Mouse (Mus musculus): ENCODE data around the gene Teddm3.
"Not testable (repeated sequence)": the region's sequence is repeated elsewhere in the genome, so short reads cannot be mapped to it uniquely, and the experiment has no call there.

The Teddm3 gene

DNA sequence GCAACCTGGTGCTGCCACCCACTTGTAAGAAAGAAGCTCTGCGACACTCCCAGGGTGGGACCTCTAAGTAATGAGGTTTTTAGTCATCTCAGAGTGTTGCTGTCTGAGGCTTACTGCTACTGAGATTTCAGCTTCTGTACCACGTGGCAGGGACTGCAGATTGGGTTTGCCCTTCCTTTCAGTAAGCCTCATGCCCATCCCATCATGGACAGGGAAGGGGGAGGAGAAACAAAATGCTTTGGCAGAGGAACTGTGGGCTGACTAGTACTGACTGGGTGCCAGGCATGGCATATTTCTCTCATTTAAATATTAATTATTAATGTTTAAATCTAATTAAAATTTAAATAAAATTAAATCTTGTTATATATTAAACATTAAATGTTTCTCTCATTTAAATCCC lies at the start of gene Teddm3:
Gene Teddm3, minus strand, starts transcription at position 101 of the 400 bp plus-strand sequence.
- not testable (repeated sequence) for DNase-seq (ENCODE audit: low read depth, low spot score)

DNA sequence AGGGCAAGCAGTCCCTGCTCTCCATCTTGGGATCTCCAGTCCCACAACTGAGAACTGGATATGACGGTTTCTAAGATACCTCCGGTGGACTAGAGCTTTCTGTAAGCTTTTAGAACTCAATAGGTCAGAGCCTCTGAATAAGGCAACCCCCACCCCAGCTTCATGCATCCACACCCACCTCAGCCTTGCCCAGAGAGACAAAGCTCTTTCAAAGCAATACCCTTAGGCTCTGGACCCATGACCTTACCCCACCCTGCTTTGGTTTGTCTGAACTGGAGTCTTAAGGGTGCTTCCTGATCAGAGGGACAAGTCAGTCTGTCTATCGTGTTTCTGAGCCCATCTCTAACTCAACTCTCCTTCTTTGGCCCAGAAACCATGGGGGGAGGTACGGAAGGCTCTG lies 48.9 kb upstream of the Teddm3 start:
- DNase-seq (ENCODE audit: low read depth, low spot score), result no peak

DNA sequence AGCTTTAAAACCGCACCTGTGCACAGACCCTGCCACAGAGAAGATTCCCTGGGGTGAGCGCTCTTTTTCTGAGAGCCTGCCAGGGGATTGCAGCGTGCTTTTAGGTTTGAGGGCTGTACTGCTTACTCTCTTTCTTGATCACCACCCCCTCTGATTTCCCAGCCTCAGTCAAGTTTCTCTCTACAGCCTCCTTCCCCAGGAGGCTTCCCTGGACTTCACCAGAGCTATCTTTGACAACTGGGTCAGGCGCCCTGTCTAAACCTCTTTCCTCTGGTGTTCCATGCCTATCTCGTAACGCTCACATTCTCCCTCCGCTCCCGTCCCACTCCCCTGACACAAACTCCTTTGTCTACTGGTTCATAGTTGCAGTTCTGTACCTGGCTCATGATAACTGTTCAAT lies 45.6 kb upstream of the Teddm3 start:
- DNase-seq (ENCODE audit: low read depth, low spot score), result no peak

DNA sequence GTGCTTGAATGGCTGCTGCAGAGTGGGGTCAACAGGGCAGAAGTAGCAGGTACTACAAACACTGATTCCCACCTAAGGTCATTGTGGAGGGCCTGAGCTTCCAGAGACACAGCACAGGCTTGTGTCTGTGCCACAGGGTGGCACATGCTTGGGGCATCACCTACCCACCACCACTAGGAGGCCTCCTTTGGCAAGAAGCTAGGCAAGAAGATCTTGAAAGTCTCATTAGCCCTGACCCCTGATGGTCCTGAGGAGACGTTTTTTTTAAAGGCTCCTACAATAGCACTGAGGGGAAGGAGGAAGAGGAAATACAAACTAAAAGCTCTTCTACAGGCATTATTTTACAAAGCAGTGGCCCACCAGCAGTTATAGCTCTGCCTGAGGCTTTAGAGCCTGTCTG lies 44.7 kb upstream of the Teddm3 start:
- DNase-seq (ENCODE audit: low read depth, low spot score), result no peak

DNA sequence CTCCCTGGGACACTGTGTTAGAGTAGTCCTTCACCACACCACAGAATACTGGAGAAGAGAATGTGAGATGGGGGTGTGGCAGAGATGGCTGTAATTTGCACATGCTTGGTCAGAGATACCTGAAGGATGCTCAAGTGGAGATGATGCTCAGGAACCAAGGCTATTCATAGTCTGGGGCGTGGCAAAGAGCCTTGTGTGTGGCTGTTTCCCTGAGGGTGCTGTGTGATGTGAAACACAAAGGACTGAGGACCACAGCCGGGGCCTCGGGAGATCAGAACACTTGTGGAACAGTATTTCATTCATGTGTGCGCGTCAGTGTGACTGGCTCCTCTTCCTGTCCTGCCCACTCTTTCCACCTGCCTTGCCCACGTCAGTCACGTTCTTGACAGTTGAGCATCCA lies 44.2 kb upstream of the Teddm3 start:
- no peak for DNase-seq (ENCODE audit: low read depth, low spot score)

DNA sequence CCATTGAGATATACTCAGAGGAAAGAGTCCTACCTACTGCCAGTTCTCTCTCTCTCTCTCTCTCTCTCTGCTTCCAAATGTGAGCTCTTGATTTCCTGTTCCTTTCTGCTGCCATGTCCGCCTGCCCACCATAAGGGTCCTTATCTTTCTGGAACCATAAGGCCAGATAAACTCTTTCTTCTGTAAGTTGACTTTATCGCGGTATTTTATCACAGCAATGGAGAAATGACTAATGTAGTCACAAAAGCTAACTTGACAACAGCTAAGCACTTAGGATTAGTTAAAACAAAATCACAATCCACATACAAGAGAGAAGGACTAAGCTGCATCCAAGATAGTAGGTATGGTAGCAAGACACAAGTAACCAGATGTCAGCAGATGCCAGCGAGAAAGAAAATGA lies 43.7 kb upstream of the Teddm3 start:
- DNase-seq (ENCODE audit: low read depth, low spot score), result no peak

DNA sequence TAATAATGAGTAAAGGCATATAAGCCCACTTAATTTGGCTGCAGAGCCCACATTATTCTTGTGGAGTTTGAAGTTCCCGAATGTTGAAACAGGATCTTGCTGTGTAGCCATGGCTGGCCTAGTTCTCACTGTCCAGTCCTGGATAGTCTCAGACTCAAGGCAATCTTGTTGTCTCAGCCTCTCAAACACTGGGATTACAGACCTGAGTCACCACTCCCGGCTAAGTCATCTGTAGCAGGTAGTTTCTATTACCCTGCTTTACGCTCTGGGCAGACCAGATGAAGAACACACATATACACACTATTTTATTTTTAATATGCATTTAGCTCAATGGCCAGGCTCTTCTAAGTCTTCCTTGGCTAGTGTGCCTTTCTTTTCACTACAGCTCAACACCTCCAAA lies 42.8 kb upstream of the Teddm3 start:
- DNase-seq (ENCODE audit: low read depth, low spot score), result no peak

DNA sequence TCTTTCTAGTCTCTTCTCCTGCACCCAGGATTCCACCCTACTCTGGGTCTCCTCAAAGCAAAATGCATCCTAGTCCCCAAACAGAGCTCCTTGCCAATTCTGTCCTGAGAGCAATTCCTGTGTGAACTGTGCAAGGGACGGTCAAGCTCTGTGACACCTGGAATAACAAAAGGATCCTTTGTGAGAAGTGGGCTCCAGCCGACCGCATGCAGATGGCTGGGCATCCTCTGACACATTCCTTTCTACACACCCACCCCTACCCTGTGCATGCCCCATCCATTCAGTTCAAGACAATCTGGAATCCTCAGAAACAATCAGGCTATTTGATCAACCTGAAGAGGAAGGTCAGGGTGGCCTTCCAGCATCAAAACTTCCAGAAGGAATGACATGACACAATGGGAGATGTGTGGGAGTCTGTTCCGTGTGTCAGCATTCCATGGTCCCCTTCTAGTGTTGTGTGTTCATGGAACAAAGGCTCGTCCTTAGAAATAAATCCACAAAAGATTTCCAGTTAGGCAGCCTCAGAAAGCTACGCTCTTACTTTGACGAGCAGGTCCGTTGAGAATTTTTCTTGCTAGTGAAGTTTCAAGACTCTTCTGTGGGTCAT lies 41.6 kb upstream of the Teddm3 start:
- no peak for DNase-seq (ENCODE audit: low read depth, low spot score)

DNA sequence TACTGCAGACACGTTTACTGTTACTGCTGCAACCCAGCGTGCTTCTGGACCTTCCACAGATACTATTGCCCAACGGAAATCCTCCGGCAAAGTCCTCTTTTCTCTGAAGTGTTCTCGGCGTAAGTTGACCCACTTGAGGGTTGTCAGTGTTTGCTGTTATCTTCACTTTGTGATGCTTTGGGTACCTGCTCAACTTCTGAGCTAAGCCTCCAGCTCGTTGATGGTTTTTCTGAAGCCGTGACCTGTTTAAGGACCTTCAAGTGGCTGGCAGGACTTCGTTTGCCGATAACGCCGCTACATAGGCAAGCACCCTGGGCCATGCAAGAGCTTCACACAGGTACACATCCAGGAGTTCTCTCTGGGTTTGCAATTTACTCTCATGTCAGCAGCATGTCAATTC lies 40.4 kb upstream of the Teddm3 start:
- DNase-seq (ENCODE audit: low read depth, low spot score), result no peak

DNA sequence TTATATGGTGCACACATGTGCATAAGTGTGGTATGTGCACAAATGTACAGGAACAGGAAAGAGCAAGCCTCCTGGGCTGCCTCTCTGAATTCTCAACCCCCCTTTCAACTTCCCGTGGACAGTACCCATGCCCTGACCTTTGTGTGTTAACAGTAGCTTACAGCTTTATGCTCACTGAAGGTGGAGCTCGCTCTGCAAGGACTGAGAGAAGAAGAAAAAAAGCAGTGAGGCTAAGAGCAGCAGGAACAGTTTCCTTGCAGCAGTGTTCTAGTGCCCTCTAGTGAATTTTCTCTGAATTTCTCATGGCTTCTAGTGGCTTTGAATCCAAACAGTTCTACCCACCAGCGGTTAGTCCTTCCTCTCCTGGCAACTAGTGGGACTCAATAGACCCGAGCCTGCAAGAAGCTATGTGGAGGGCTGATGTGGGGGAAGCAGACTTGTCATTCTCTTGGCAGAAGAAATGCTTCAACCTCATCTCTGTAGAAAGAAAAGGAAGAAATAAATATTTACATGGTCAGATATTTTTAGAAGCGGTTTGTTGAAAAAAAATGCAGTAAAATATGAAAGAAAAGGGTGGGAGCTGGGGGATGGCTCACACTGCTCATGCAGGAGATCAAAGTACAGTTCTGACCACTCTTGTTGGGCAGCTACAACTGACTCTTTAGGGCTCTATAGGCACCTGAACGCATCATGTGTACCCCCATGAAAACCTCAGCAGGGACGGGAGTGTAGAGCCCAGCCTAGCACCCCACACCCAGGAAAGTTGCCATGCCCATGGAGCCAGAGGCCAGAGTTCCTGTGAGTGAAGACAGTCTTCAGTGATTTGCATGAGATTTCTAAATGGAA lies 38.9 kb upstream of the Teddm3 start:
- peak; percentile 66 for DNase-seq (ENCODE audit: low read depth, low spot score)

DNA sequence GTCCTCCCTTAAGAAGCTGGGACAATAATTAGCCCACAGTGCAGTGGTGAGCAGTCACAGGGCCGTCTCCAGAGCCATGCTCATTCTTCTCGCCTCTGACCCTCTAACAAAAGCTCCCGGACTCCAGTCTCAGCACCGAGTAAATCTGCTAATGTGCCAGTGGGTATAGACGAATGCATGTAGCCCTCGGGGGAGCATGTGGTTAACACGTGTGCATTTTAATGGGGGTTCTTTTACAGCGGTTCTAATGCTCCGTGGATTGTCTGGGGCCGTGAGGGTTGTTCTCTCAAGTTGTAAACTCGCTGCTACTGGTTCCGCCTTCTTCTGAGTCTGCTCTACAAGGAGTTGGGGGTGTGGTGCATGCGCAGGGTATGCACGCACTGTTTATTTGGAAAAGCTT lies 37.8 kb upstream of the Teddm3 start:
- DNase-seq (ENCODE audit: low read depth, low spot score), result no peak

DNA sequence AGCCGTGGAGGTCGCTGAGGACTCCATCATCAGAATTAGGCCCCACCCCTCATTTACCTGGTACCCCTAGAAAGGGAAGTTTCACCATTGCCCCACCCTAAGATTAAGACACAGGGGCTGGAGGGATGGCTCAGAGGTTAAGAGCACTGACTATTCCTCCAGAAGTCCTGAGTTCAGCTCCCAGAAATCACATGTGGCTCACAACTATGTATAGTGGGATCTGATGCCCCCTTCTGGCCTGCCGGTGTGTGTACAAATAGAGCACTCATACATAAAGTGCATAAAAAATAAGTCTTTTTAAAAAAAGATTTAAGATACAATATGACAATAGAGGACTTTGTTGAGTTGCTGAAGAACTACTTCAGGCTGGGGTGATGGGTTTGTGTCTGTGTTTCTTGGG lies 34.5 kb upstream of the Teddm3 start:
- DNase-seq (ENCODE audit: low read depth, low spot score), result no peak

DNA sequence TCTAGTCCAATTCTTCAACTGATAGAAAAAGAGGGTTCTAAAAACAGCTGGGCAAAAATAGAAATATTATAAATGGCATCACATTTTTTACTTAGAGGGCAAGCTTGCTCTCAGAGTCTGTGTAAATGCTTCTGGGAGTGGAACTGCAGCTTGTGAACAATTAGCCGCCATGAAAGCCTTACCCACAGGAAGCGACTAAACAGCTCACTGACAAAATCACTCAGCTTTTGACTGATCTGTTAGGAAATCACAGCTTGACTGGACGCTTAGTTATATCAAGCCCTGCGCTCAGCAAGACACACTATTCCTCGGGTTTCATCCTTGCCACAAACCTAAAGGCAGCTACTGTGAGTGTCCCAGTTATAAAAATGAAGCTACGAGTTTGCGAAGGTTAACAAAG lies 33.8 kb upstream of the Teddm3 start:
- DNase-seq (ENCODE audit: low read depth, low spot score), result no peak

DNA sequence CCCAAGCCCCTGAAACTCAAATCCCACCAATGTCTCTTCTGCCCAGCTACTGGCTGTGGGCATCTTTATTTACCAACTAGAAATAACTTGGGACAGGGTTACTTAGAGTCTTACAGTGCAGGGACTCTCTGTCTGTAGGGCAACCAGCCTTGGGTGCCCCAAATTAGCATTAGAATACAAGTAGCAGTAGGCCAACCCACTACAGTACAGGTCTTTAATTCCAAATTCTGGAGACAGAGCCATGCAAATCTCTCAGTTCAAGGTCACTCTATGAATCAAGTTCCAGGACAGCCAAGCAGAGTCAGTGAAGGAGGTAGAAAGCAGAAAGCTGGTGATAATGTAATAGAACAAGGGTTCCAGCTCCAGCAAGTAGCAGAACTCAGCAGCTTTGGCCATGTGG lies 30.9 kb upstream of the Teddm3 start:
- no peak for DNase-seq (ENCODE audit: low read depth, low spot score)

DNA sequence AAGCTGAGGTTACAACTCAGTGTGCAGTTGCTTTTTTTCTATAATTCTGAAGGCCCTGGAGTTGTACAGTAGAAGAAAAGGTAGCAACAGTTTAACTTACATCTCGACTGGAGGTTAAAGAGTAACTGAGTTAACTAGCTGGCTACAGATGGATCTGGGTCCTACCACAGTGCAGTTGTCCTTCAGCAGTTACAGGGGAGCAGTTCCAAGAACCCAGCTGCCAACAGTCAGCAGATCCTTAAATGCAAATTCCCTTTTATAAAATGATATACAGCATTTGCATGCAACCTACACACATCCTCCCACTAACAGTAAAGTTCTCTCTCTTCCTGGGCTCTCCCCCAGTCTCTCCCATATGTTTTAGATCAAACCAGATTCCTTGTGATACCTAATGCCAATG lies 28.3 kb upstream of the Teddm3 start:
- no peak for DNase-seq (ENCODE audit: low read depth, low spot score)

DNA sequence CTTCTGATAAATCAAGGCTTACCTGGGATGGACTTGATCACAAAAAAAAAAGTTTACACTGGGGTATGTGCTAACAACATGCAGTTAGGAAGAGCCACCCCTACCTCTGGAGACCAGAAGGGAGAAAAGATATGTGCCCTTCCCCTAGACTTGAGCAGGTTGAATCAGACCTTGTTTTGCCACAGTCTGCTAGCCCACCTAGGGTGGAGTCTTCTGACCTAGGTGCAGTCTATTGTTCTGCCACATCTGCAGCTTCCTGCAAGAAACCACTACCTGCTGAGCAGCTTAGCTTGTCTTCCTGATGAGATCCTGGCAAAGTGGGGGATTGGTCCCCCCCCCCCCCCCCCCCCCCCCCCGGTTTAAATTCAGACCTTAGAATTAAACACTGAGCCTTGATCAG lies 21.4 kb upstream of the Teddm3 start:
- no peak for DNase-seq (ENCODE audit: low read depth, low spot score)

DNA sequence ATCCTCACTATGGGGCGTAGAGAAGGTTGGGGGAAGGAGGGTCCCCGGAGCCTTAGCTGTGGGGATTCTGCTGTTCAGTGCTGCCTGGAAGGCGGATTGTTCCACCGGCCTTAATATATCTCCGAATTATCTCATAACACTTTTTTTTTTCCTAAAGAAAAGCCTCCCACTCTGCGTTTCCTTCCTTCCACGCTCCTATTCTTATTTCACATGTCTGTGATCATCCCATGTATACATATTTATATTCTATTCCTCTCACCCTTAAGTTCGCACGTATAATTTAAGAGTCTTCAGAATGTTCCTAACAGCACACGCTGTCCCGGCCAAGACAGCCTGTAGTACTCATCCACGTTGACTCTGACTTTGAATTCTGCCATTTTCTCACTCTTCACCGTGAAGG lies 14.9 kb upstream of the Teddm3 start:
- DNase-seq (ENCODE audit: low read depth, low spot score), result no peak

DNA sequence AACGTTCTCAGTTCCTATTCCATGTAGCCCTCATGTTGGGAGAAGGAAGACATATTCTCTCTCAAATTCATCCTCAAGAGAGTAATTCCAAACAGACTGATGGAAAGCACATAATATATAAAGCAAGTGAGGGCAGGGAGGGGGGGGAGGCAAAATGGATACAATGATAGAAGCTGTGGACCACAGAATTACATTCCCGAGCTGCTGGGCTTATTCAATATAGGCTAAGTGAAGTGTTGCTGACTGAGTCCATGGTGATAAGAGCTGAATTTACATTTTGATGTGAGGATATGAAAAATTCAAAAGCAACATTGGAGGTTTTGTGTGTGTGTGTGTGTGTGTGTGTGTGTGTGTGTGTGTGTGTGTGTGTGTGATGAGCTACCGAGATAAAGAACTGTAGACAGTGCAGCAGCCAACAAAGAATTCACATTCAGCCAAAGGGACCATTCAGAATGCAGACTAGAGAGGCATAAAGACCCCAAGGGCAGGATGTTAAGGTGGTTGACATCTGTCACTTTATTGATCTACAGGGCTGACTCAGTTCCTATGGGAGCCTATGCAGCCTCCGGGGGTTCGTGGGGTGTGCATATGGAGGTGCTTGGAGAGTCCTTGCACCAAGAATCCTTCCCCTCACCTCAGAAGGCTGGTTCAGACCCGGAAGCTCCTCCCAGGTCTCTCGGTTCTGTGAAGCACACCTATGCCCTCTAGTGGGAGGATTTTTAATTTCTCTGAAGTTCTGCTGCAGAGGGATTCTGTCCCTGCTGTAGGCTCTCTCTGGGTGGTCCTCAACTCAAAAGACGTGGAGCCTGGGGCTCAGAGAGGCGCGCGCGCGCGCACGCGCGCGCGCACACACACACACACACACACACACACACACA lies 11.8 kb upstream of the Teddm3 start:
- DNase-seq (ENCODE audit: low read depth, low spot score), result not testable (repeated sequence)

DNA sequence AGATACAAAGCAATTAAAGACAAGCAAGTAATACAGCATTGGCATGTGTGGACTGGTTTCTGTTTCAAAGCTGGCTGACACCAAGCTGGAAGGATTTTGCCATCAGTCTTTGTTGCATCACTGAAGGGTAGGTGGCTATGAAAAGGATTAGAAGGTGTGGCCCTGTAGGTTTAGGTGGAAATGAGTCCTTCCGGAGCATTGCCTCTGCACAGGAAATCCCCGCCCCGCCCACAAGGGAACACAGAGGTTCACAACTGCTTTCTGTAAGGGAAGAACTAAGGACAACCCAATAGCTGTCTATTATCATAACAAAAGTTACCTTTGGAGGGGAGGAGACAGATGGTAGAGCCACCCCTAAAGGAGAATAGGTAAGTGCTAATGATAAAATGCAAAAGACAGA lies 9.6 kb upstream of the Teddm3 start:
- not testable (repeated sequence) for DNase-seq (ENCODE audit: low read depth, low spot score)

DNA sequence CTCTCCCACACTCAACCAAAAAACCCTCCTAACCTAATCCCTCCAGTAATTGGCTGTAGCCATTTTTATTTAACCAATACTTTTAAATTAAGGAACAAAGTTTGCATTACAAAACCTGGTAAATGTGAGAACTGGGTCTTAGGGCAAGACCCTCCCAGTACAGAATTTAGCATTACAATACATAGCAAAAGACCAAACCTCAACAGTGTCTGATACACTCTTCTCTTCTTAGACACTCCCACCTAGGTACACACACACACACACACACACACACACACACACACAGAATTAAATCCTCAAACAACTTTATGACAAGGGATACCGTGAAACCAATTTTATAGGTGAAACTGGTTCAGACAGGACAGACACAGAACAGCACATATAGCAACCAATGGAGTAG lies 5.4 kb upstream of the Teddm3 start:
- not testable (repeated sequence) for DNase-seq (ENCODE audit: low read depth, low spot score)

DNA sequence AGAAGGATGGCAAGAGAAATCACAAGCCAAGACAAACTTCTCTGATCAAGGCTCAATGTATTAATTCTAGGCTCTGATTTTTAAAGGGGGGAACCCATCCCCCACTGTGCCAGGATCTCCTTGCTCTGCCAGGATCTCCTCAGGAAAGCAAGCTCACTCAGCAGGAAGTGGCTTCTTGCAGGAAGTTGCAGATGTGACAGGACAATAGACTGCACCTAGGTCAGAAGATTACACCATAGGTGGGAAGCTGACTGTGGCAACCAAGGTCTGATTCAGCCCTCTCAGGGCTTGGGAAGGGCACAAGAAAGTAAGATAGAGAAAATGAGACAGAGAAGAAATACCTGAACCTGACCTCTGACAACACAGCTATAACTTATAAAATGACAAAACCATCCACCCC lies 2.5 kb upstream of the Teddm3 start:
- DNase-seq (ENCODE audit: low read depth, low spot score), result not testable (repeated sequence)

DNA sequence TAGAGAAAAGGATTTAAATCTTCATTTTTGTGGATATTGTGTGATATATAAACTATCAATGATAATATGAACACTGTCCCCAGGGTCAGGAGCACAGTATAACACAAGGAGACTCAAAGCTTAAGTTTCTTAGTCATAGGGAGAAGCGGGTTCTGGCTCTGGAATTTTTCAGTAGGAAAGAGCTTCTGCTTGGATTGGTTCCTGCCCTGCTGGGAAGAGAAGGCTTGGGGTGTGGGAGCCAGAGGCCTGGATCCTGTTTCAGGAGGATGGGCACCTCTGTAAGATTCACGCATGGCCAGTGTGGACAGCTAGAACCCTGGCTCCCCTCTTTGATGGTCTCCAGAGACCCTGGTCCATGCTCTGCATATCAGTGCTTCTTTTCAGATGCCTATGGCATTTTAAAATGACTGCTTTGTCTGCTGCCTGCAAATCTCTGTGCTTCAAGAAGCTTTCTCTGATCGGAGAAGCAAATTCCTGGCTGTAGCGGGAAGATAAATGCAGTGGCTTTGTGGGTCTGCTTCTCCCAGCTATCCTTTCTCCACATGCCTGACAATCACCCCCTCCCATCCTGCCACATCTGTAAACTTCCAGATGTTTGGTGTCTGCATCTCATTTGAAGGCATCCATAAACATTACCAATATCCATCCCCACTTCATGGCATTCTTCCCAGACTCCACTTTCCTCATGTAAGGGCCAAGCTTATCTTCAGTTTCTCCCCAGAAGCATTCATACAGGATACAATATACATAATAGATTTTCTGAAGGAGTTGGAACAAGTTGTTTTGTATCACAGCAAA lies 2.0 kb downstream of the Teddm3 start:
- DNase-seq (ENCODE audit: low read depth, low spot score), result no peak
